Comparison of ENCODE assay signal across 14 mouse cellular contexts in the genomic region with DNA sequence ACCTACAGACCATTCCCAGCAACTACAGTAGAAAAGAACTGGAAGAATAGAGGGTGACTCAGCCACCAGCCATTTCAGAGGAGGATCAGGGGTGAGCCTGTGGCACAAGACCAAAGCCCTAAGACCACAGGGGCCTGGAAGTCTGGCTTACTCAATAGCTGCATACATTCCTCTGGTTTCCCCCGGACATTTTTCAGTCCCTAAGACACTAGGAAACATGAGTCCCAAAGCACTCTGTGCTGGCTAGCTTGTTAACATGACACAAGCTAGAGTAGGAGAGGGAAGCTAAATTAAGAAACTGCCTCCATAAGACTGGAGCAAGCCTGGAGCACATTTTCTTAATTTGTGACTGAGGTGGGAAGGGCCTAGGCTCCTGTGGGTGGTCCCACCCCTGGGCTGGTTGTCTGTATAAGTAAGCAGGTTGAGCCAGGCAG. TPM values are rescaled to one million over a fixed set of nuclear protein-coding genes. Genes with fewer than 3 reads are reported as not detected.
DNase-seq lines count a peak whose midpoint lies in the region; ATAC-seq and TF ChIP-seq lines count a peak whose summit lies in the region.
"Had no signal": no experiment of that assay in that cellular context is flagged by ENCODE, and none has a peak within 500 bp of the region (broad histone marks: within the 10 kb centered on the region; RNA-seq: fewer than 3 reads in every experiment).

No protein-coding gene starts in this region.

- ATAC-seq in heart, embryonic 14.5 days (ENCODE audit: insufficient number of reproducible peaks, insufficient read depth, low FRiP score, low read depth), result 0 out of 2 replicates have a peak, but pooled peaks have one; percentile 8

- H3K79me2 ChIP-seq in C2C12 (ENCODE audit: control insufficient read depth, insufficient read depth), result peaks cover 83% of the 10 kb centered on the region

- peaks cover 61% of the 10 kb centered on the region for H3K36me3 ChIP-seq in heart, embryonic 14.5 days (ENCODE audit: control insufficient read depth, insufficient read depth, low read length)
- H3K36me3 ChIP-seq in heart, embryonic 10.5 days, result peaks cover 78% of the 10 kb centered on the region
- peaks cover 45% of the 10 kb centered on the region for H3K36me3 ChIP-seq in C2C12 (ENCODE audit: control insufficient read depth, insufficient read depth)
- peaks cover 84% of the 10 kb centered on the region for H3K36me3 ChIP-seq in limb, embryonic 10.5 days

- TF ChIP-seq CTCF in C2C12 (IDR thresholded peaks at IDR 0.05; ENCODE audit: control insufficient read depth, insufficient read depth, insufficient read length), result no peak

- peak overlapping the region; percentile 46 to 75 for H3K27ac ChIP-seq in heart, embryonic 14.5 days (replicated peaks in 1 of 2; ENCODE audit: control insufficient read depth in 1 of 2, insufficient read depth in 1 of 2, low read depth in 2 of 2, low read length in 2 of 2)
- no peak overlapping the region for H3K27ac ChIP-seq in heart, embryonic 10.5 days
- H3K27ac ChIP-seq in limb, embryonic 10.5 days, result 0 out of 2 replicates have a peak overlapping the region, but pooled peaks have one; percentile 7
- H3K27ac ChIP-seq: midbrain, embryonic 12.5 days had no signal

- 0 out of 2 replicates have a peak overlapping the region, but pooled peaks have one; percentile 3 for H3K4me2 ChIP-seq in heart, embryonic 14.5 days (ENCODE audit: low read length)
- H3K4me2 ChIP-seq: midbrain, embryonic 12.5 days had no signal

- H3K27me3 ChIP-seq in heart, embryonic 14.5 days (ENCODE audit: control insufficient read depth, insufficient read depth, low read length), result no peaks in the 10 kb centered on the region
- no peaks in the 10 kb centered on the region for H3K27me3 ChIP-seq in heart, embryonic 10.5 days (ENCODE audit: insufficient read depth, poor library complexity, severe bottlenecking)
- no peaks in the 10 kb centered on the region for H3K27me3 ChIP-seq in C2C12 (ENCODE audit: control insufficient read depth, insufficient read depth, insufficient read length)
- H3K27me3 ChIP-seq in limb, embryonic 10.5 days (ENCODE audit: low read depth, poor library complexity, severe bottlenecking), result no peaks in the 10 kb centered on the region
- H3K27me3 ChIP-seq: midbrain, embryonic 12.5 days had no signal

- no peak for DNase-seq in heart, embryonic 10.5 days (ENCODE audit: low spot score)
- peak; percentile 25 for DNase-seq in ZHBTc4 (ENCODE audit: low read depth, low spot score)
- no peak for DNase-seq in limb, embryonic 10.5 days (ENCODE audit: low spot score)
- no peak for DNase-seq in embryo, embryonic 11 days
- no peak for DNase-seq in ovary, postnatal 10 days (ENCODE audit: low spot score)
- no peak for DNase-seq in layer of hippocampus, postnatal 36 days
- DNase-seq: kidney, adult 9 months; lung, postnatal 10 days; spleen, adult 18-20 months; thymus, postnatal 14 days had no signal

- no peak overlapping the region for H3K4me3 ChIP-seq in heart, embryonic 14.5 days (ENCODE audit: control insufficient read depth in 1 of 2, insufficient read depth in 1 of 2, low read depth in 1 of 2, low read length in 2 of 2)
- H3K4me3 ChIP-seq in heart, embryonic 10.5 days, result no peak overlapping the region
- no peak overlapping the region for H3K4me3 ChIP-seq in C2C12 (ENCODE audit: insufficient read depth, poor library complexity, severe bottlenecking)
- no peak overlapping the region for H3K4me3 ChIP-seq in limb, embryonic 10.5 days
- H3K4me3 ChIP-seq: midbrain, embryonic 12.5 days had no signal

- WGBS in heart, embryonic 14.5 days, result 19% methylated on average over 1 of the region's 1 CpGs
- 62% methylated on average over 1 of the region's 1 CpGs for WGBS in heart, embryonic 10.5 days
- 65% methylated on average over 1 of the region's 1 CpGs for WGBS in limb, embryonic 10.5 days

- H3K79me3 ChIP-seq in C2C12 (ENCODE audit: low read depth), result peaks cover 61% of the 10 kb centered on the region

- H3K9me3 ChIP-seq in heart, embryonic 14.5 days (ENCODE audit: control insufficient read depth, low read length), result no peaks in the 10 kb centered on the region
- H3K9me3 ChIP-seq in heart, embryonic 10.5 days, result no peaks in the 10 kb centered on the region
- no peaks in the 10 kb centered on the region for H3K9me3 ChIP-seq in limb, embryonic 10.5 days (replicated peaks)
- H3K9me3 ChIP-seq: midbrain, embryonic 12.5 days had no signal

- H3K9ac ChIP-seq in heart, embryonic 14.5 days (ENCODE audit: low read length), result no peak overlapping the region
- H3K9ac ChIP-seq: midbrain, embryonic 12.5 days had no signal

- no peak overlapping the region for H3ac ChIP-seq in C2C12 (ENCODE audit: control insufficient read depth, insufficient read length, low read depth)

- H3K4me1 ChIP-seq in heart, embryonic 14.5 days (ENCODE audit: control insufficient read depth in 2 of 2, insufficient read depth in 2 of 2, low read length in 2 of 2), result peaks cover 30 to 43% of the 10 kb centered on the region in 2 experiments
- peaks cover 54% of the 10 kb centered on the region for H3K4me1 ChIP-seq in heart, embryonic 10.5 days
- H3K4me1 ChIP-seq in limb, embryonic 10.5 days, result peaks cover 40% of the 10 kb centered on the region
- H3K4me1 ChIP-seq: midbrain, embryonic 12.5 days had no signal

TF ChIP-seq in C2C12, 6 proteins besides CTCF, POLR2A, EP300 and RAD21:
- TF ChIP-seq MYOD1 (IDR thresholded peaks at IDR 0.05; ENCODE audit: control insufficient read depth, insufficient read length, low read depth) (no peak), CEBPB (IDR thresholded peaks at IDR 0.05; ENCODE audit: low read depth) (peak; percentile 90), MYOG (IDR thresholded peaks at IDR 0.05; ENCODE audit: control insufficient read depth, extremely low read depth, insufficient read length) (no peak), FOSL1 (IDR thresholded peaks at IDR 0.05; ENCODE audit: insufficient read depth, low read length, poor library complexity, severe bottlenecking) (peak; percentile 82), MAX (IDR thresholded peaks at IDR 0.05) (peak; percentile 11)

RNA-seq across cellular contexts. Expression of a gene that starts 9.0 kb away (rescaled TPM):
- 33.0 and 34.6 TPM in 2 replicates for polyA plus RNA-seq in heart, embryonic 14.5 days (2014; fragmentation: Nextera tagmentation; extraction: Ambion mirVana)
- polyA plus RNA-seq in heart, embryonic 10.5 days (2016; fragmentation: Nextera tagmentation; extraction: Ambion mirVana), result 46.5 and 55.8 TPM in 2 replicates
- polyA plus RNA-seq in C2C12 (2012; fragmentation: generic; extraction: Trizol), result 79.3 TPM
- polyA plus RNA-seq in limb, embryonic 10.5 days (2016; fragmentation: Nextera tagmentation; extraction: Ambion mirVana), result 60.3 and 61.2 TPM in 2 replicates
- total RNA-seq in layer of hippocampus, postnatal 36 days (2021), result 10 to 100 TPM; 50.4 to 72.7 TPM

RNA-seq across cellular contexts. Expression of a gene that starts 20.5 kb away (rescaled TPM):
- polyA plus RNA-seq in heart, embryonic 14.5 days (2014; fragmentation: Nextera tagmentation; extraction: Ambion mirVana), result 0.53 and 0.92 TPM in 2 replicates
- polyA plus RNA-seq in heart, embryonic 10.5 days (2016; fragmentation: Nextera tagmentation; extraction: Ambion mirVana), result 0.33 and 0.38 TPM in 2 replicates
- 5.3 TPM for polyA plus RNA-seq in C2C12 (2012; fragmentation: generic; extraction: Trizol)
- 0.25 and 0.44 TPM in 2 replicates for polyA plus RNA-seq in limb, embryonic 10.5 days (2016; fragmentation: Nextera tagmentation; extraction: Ambion mirVana)
- total RNA-seq in layer of hippocampus, postnatal 36 days (2021), result 10 to 100 TPM; 60.4 to 63.5 TPM

RNA-seq across cellular contexts. Expression of a gene that starts 23.4 kb away (rescaled TPM):
- polyA plus RNA-seq in heart, embryonic 14.5 days (2014; fragmentation: Nextera tagmentation; extraction: Ambion mirVana), result 0.19 and 0.57 TPM in 2 replicates
- 0.36 and 0.77 TPM in 2 replicates for polyA plus RNA-seq in heart, embryonic 10.5 days (2016; fragmentation: Nextera tagmentation; extraction: Ambion mirVana)
- 14.7 TPM for polyA plus RNA-seq in C2C12 (2012; fragmentation: generic; extraction: Trizol)
- 0.65 and 1.3 TPM in 2 replicates for polyA plus RNA-seq in limb, embryonic 10.5 days (2016; fragmentation: Nextera tagmentation; extraction: Ambion mirVana)
- total RNA-seq in layer of hippocampus, postnatal 36 days (2021), result 10 to 100 TPM; 46.9 to 52.4 TPM
- total RNA-seq: neutrophil, adult 5-6 weeks had no signal

RNA-seq across cellular contexts. Expression of a gene that starts 25.9 kb away (rescaled TPM):
- 90.8 and 93.0 TPM in 2 replicates for polyA plus RNA-seq in heart, embryonic 14.5 days (2014; fragmentation: Nextera tagmentation; extraction: Ambion mirVana)
- polyA plus RNA-seq in heart, embryonic 10.5 days (2016; fragmentation: Nextera tagmentation; extraction: Ambion mirVana), result 77.0 and 83.9 TPM in 2 replicates
- 78.3 TPM for polyA plus RNA-seq in C2C12 (2012; fragmentation: generic; extraction: Trizol)
- 73.0 and 81.9 TPM in 2 replicates for polyA plus RNA-seq in limb, embryonic 10.5 days (2016; fragmentation: Nextera tagmentation; extraction: Ambion mirVana)
- 10 to 100 TPM; 78.7 to 92.4 TPM for total RNA-seq in layer of hippocampus, postnatal 36 days (2021)

RNA-seq across cellular contexts. Expression of a gene that starts 26.0 kb away (rescaled TPM):
- 43.6 and 48.7 TPM in 2 replicates for polyA plus RNA-seq in heart, embryonic 14.5 days (2014; fragmentation: Nextera tagmentation; extraction: Ambion mirVana)
- 53.8 and 81.2 TPM in 2 replicates for polyA plus RNA-seq in heart, embryonic 10.5 days (2016; fragmentation: Nextera tagmentation; extraction: Ambion mirVana)
- 125 TPM for polyA plus RNA-seq in C2C12 (2012; fragmentation: generic; extraction: Trizol)
- 132 and 144 TPM in 2 replicates for polyA plus RNA-seq in limb, embryonic 10.5 days (2016; fragmentation: Nextera tagmentation; extraction: Ambion mirVana)
- 10 to 100 TPM; 34.5 to 35.1 TPM for total RNA-seq in layer of hippocampus, postnatal 36 days (2021)
